Mouse (Mus musculus) liver, postnatal 0 days (tissue): Measurements from ENCODE around the gene Krr1.

Experiments used
- CTCF ChIP-seq: sonication (generic); IDR thresholded peaks from 2 replicates; pipeline ENCODE4 v1.5.1; 2016; ENCODE audit warnings: antibody characterized with exemption, low read depth
- EP300 ChIP-seq: IDR thresholded peaks from 2 replicates; pipeline ENCODE4 v1.6.1; 2016; ENCODE audit warnings: antibody characterized with exemption, low read depth, mild to moderate bottlenecking

GRCm38 (mm10) chr10:112023585-112023984 is 51.1 kb downstream of the Krr1 start:
- TF ChIP-seq CTCF (no peak), EP300 (no peak)
